Mouse (Mus musculus): ENCODE data around the gene Taar9. TPM values are rescaled to one million over a fixed set of nuclear protein-coding genes. Genes with fewer than 3 reads are reported as not detected.
"Not testable (repeated sequence)": the region's sequence is repeated elsewhere in the genome, so short reads cannot be mapped to it uniquely, and the experiment has no call there.

The Taar9 gene
- total RNA-seq, 2 experiments from 2014 or later, result not detected

- no peak for ATAC-seq (replicated peaks; ENCODE audit: poor library complexity, severe bottlenecking)
Measured at GRCm38 (mm10) chr10:24085936-24086335, 23.4 kb downstream of the Taar9 start.

- ATAC-seq (replicated peaks; ENCODE audit: poor library complexity, severe bottlenecking), result peak; percentile 65
Measured at GRCm38 (mm10) chr10:24080166-24080565, 29.2 kb downstream of the Taar9 start.

GRCm38 (mm10) chr10:24076200-24076599 is 33.1 kb downstream of the Taar9 start, which contains the start of gene Taar8a:
Taar8a (plus strand) TSS chr10:24076500.
- not testable (repeated sequence) for ATAC-seq (replicated peaks; ENCODE audit: poor library complexity, severe bottlenecking)

GRCm38 (mm10) chr10:24074751-24075150 is 34.6 kb downstream of the Taar9 start:
- not testable (repeated sequence) for ATAC-seq (replicated peaks; ENCODE audit: poor library complexity, severe bottlenecking)

- ATAC-seq (replicated peaks; ENCODE audit: poor library complexity, severe bottlenecking), result peak; percentile 50
Measured at GRCm38 (mm10) chr10:24058986-24059385, 50.3 kb downstream of the Taar9 start.

Other genes with a start within 250 kb of the Taar9 start
- not detected in 2 replicates for gene Vnn1, start 214.8 kb downstream of the Taar9 start, total RNA-seq (2014; fragmentation: Nextera tagmentation)
- gene Vnn1, start 214.8 kb downstream of the Taar9 start, total RNA-seq (2017), result not detected in 2 replicates
- gene Taar1, start 189.2 kb downstream of the Taar9 start, total RNA-seq (2014; fragmentation: Nextera tagmentation), result not detected in 2 replicates
- gene Taar1, start 189.2 kb downstream of the Taar9 start, total RNA-seq (2017), result not detected in 2 replicates
- not detected in 2 replicates for gene Taar2, start 171.0 kb downstream of the Taar9 start, total RNA-seq (2014; fragmentation: Nextera tagmentation)
- not detected in 2 replicates for gene Taar2, start 171.0 kb downstream of the Taar9 start, total RNA-seq (2017)
- gene Taar3, start 160.0 kb downstream of the Taar9 start, total RNA-seq (2014; fragmentation: Nextera tagmentation), result not detected in 2 replicates
- not detected in 2 replicates for gene Taar3, start 160.0 kb downstream of the Taar9 start, total RNA-seq (2017)
- not detected in 2 replicates for gene Taar4, start 149.0 kb downstream of the Taar9 start, total RNA-seq (2014; fragmentation: Nextera tagmentation)
- not detected in 2 replicates for gene Taar4, start 149.0 kb downstream of the Taar9 start, total RNA-seq (2017)
- not detected in 2 replicates for gene Taar5, start 138.8 kb downstream of the Taar9 start, total RNA-seq (2014; fragmentation: Nextera tagmentation)
- gene Taar5, start 138.8 kb downstream of the Taar9 start, total RNA-seq (2017), result not detected in 2 replicates
- gene Taar6, start 123.9 kb downstream of the Taar9 start, total RNA-seq (2014; fragmentation: Nextera tagmentation), result not detected in 2 replicates
- not detected in 2 replicates for gene Taar6, start 123.9 kb downstream of the Taar9 start, total RNA-seq (2017)
- not detected in 2 replicates for gene Taar7a, start 116.1 kb downstream of the Taar9 start, total RNA-seq (2014; fragmentation: Nextera tagmentation)
- gene Taar7a, start 116.1 kb downstream of the Taar9 start, total RNA-seq (2017), result not detected in 2 replicates
- gene Taar7b, start 109.6 kb downstream of the Taar9 start, total RNA-seq (2014; fragmentation: Nextera tagmentation), result not detected in 2 replicates
- gene Taar7b, start 109.6 kb downstream of the Taar9 start, total RNA-seq (2017), result not detected in 2 replicates
- not detected in 2 replicates for gene Taar7d, start 82.3 kb downstream of the Taar9 start, total RNA-seq (2014; fragmentation: Nextera tagmentation)
- not detected in 2 replicates for gene Taar7d, start 82.3 kb downstream of the Taar9 start, total RNA-seq (2017)
- gene Taar7e, start 71.9 kb downstream of the Taar9 start, total RNA-seq (2014; fragmentation: Nextera tagmentation), result not detected in 2 replicates
- not detected in 2 replicates for gene Taar7e, start 71.9 kb downstream of the Taar9 start, total RNA-seq (2017)
- not detected in 2 replicates for gene Taar7f, start 60.0 kb downstream of the Taar9 start, total RNA-seq (2014; fragmentation: Nextera tagmentation)
- gene Taar7f, start 60.0 kb downstream of the Taar9 start, total RNA-seq (2017), result not detected in 2 replicates
- not detected in 2 replicates for gene Taar8a, start 33.0 kb downstream of the Taar9 start, total RNA-seq (2014; fragmentation: Nextera tagmentation)
- not detected in 2 replicates for gene Taar8a, start 33.0 kb downstream of the Taar9 start, total RNA-seq (2017)
- not detected in 2 replicates for gene Taar8b, start 17.2 kb downstream of the Taar9 start, total RNA-seq (2014; fragmentation: Nextera tagmentation)
- not detected in 2 replicates for gene Taar8b, start 17.2 kb downstream of the Taar9 start, total RNA-seq (2017)
- gene Taar8c, start 7.6 kb downstream of the Taar9 start, total RNA-seq (2014; fragmentation: Nextera tagmentation), result not detected in 2 replicates
- not detected in 2 replicates for gene Taar8c, start 7.6 kb downstream of the Taar9 start, total RNA-seq (2017)
- gene Stx7, start 39.8 kb upstream of the Taar9 start, total RNA-seq (2014; fragmentation: Nextera tagmentation), result 47.3 and 48.3 TPM in 2 replicates
- gene Stx7, start 39.8 kb upstream of the Taar9 start, total RNA-seq (2017), result 60.2 and 67.6 TPM in 2 replicates
- not detected in 2 replicates for gene Moxd1, start 114.0 kb upstream of the Taar9 start, total RNA-seq (2014; fragmentation: Nextera tagmentation)
- gene Moxd1, start 114.0 kb upstream of the Taar9 start, total RNA-seq (2017), result not detected in 2 replicates